Mouse (Mus musculus) neutrophil, adult 5-6 weeks (primary cell): ENCODE measurements at regions not wholly inside any gene's neighbourhood (a gene's known extent, or its start where the extent isn't known, plus 50 kb on each side); places are given as distances from the start of the nearest gene placed in this dataset.

ENCODE experiments used
- ATAC-seq: fragments of 151-379, 151-347 bp; 2 replicates; pipeline ENCODE4 v1.8.0; 2017; ENCODE audit warnings: mild to moderate bottlenecking, moderate TSS enrichment; ENCODE audit not compliant: insufficient number of reproducible peaks, poor library complexity, low FRiP score, severe bottlenecking; ENCODE audit errors: extremely low read depth

GRCm38 (mm10) chr10:21715436-21715835 lies 122.5 kb downstream of the 1700020N01Rik start:
- ATAC-seq, result no peak

- ATAC-seq, result no peak
These were observed 125.2 kb downstream of the 1700020N01Rik start for GRCm38 (mm10) chr10:21718189-21718588.

GRCm38 (mm10) chr10:21724351-21724750 lies 131.4 kb downstream of the 1700020N01Rik start:
- ATAC-seq, result no peak

GRCm38 (mm10) chr10:21724999-21725398 lies 132.1 kb downstream of the 1700020N01Rik start:
- ATAC-seq, result no peak

- ATAC-seq, result no peak
These were observed 141.7 kb upstream of the Sgk1 start for GRCm38 (mm10) chr10:21740256-21740655.

GRCm38 (mm10) chr10:21741575-21741974 lies 140.4 kb upstream of the Sgk1 start:
- ATAC-seq, result no peak

GRCm38 (mm10) chr10:21741976-21742745 lies 139.8 kb upstream of the Sgk1 start:
- no peak for ATAC-seq

GRCm38 (mm10) chr10:21743396-21743795 lies 138.6 kb upstream of the Sgk1 start:
- no peak for ATAC-seq

GRCm38 (mm10) chr10:21744341-21744955 lies 137.5 kb upstream of the Sgk1 start:
- no peak for ATAC-seq

- no peak for ATAC-seq
These were observed 136.0 kb upstream of the Sgk1 start for GRCm38 (mm10) chr10:21745940-21746487.

- no peak for ATAC-seq
These were observed 135.3 kb upstream of the Sgk1 start for GRCm38 (mm10) chr10:21746713-21747112.

GRCm38 (mm10) chr10:21751326-21751725 lies 130.7 kb upstream of the Sgk1 start:
- no peak for ATAC-seq

- ATAC-seq, result no peak
These were observed 129.6 kb upstream of the Sgk1 start for GRCm38 (mm10) chr10:21752392-21752791.

- ATAC-seq, result no peak
These were observed 127.0 kb upstream of the Sgk1 start for GRCm38 (mm10) chr10:21754763-21755548.

- ATAC-seq, result no peak
These were observed 126.3 kb upstream of the Sgk1 start for GRCm38 (mm10) chr10:21755717-21756116.

- no peak for ATAC-seq
These were observed 125.2 kb upstream of the Sgk1 start for GRCm38 (mm10) chr10:21756811-21757210.

- no peak for ATAC-seq
These were observed 123.9 kb upstream of the Sgk1 start for GRCm38 (mm10) chr10:21758122-21758521.

- ATAC-seq, result no peak
These were observed 119.5 kb upstream of the Sgk1 start for GRCm38 (mm10) chr10:21762516-21762915.
